Mouse (Mus musculus) cerebellum, adult 11 months (tissue): ENCODE measurements at regions not wholly inside any gene's neighbourhood (a gene's known extent, or its start where the extent isn't known, plus 50 kb on each side); places are given as distances from the start of the nearest gene placed in this dataset.

Experiments used
- DNase-seq: peaks from one replicate; pipeline ENCODE4 v3.0.0; 2022

GRCm38 (mm10) chr6:122394160-122394559, 53.8 kb upstream of the Phc1 start:
- no peak for DNase-seq

GRCm38 (mm10) chr6:122393231-122393881, 53.0 kb upstream of the Phc1 start:
- DNase-seq, result no peak

GRCm38 (mm10) chr6:122391725-122392667, 51.6 kb upstream of the Phc1 start:
- DNase-seq, result peak; percentile 34

GRCm38 (mm10) chr6:122391126-122391525, 50.8 kb upstream of the Phc1 start:
- no peak for DNase-seq

- DNase-seq, result no peak
Observed at GRCm38 (mm10) chr6:122390720-122391119, 50.4 kb upstream of the Phc1 start.
